Mouse (Mus musculus) brain, embryonic 14.5 days (tissue): ENCODE data around the gene Slc7a3.

Source experiments
- CTCF ChIP-seq: fragments of 200-500 bp; IDR thresholded peaks from 2 replicates; pipeline ENCODE4 v1.5.1; 2012; ENCODE audit warnings: inconsistent platforms, mild to moderate bottlenecking, moderate library complexity, borderline replicate concordance; ENCODE audit not compliant: insufficient read depth, insufficient read length; ENCODE audit errors: extremely low read depth
- POLR2A ChIP-seq: fragments of 200-500 bp; IDR thresholded peaks from 2 replicates; pipeline ENCODE4 v1.6.1; 2012; ENCODE audit warnings: mild to moderate bottlenecking, inconsistent platforms, borderline replicate concordance; ENCODE audit not compliant: poor library complexity, insufficient read depth, insufficient read length, severe bottlenecking; ENCODE audit errors: extremely low read depth

DNA sequence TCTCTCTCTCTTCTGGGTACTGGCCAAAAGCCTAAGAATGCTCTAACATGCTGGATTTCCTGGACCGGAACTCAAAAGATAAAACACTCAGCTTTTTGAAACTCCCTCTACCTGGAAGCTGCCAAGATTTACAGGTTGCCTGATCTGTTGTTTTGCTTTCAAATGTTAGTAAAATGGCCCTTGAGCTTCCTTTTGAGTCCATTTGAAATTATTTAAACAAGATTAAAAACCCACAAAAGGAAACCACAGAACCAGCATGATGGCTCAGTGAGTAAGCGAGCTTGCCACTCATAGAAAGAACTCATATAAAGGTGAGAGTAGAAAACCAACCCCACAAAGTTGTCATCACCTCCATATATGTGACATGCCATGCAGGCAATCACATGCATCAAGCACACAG, 42.7 kb upstream of the Slc7a3 start:
- TF ChIP-seq POLR2A (no peak), CTCF (no peak)
